Mouse (Mus musculus): ENCODE data around the gene Adam1a. TPM values are rescaled to one million over a fixed set of nuclear protein-coding genes. Genes with fewer than 3 reads are reported as not detected.

Gene Adam1a
- polyA plus RNA-seq, 1 experiment from 2014 or later: 1.0 TPM

DNA sequence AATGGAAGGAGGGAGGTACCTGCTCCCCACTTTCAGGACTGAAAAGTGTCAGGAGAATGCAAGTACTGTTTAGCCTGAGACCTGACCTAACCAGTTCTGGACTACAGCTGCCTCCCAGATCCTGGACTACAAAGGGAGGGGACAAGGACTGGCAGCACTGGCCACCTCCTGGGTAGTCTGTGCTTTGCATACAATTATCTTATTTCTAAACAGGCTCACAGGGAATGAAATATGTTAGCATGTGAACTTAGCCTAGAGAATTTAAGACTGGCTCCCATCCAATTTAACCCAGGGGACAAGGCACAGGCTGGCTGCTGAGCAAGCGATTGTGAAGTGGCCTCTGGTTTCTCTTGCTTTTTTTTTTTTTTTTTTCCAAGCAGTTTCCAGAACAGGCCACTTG is 25.5 kb upstream of the Adam1a start:
- 77% methylated on average over 1 of the region's 1 CpGs for WGBS (ENCODE audit: insufficient replicate concordance)
- H3K4me1 ChIP-seq (ENCODE audit: control insufficient read depth, insufficient read depth, low read length): peaks cover 5% of the 10 kb centered on the region; the same call in 1 of the 2 replicates
- H3K27me3 ChIP-seq (ENCODE audit: control insufficient read depth, insufficient read depth, low read length): no peaks in the 10 kb centered on the region
- no peak for ATAC-seq (replicated peaks; ENCODE audit: insufficient number of reproducible peaks, low FRiP score, low TSS enrichment)
- H3K4me3 ChIP-seq (ENCODE audit: low read depth, low read length): no peak overlapping the region
- no peak overlapping the region for H3K9ac ChIP-seq (ENCODE audit: low read depth, low read length)
- no peak overlapping the region for H3K27ac ChIP-seq (ENCODE audit: low read depth, low read length)
- H3K9me3 ChIP-seq (replicated peaks; ENCODE audit: control insufficient read depth, low read length): no peaks in the 10 kb centered on the region
- no peaks in the 10 kb centered on the region for H3K36me3 ChIP-seq (ENCODE audit: control insufficient read depth, insufficient read depth, low read length)
- no peak overlapping the region for H3K4me2 ChIP-seq

DNA sequence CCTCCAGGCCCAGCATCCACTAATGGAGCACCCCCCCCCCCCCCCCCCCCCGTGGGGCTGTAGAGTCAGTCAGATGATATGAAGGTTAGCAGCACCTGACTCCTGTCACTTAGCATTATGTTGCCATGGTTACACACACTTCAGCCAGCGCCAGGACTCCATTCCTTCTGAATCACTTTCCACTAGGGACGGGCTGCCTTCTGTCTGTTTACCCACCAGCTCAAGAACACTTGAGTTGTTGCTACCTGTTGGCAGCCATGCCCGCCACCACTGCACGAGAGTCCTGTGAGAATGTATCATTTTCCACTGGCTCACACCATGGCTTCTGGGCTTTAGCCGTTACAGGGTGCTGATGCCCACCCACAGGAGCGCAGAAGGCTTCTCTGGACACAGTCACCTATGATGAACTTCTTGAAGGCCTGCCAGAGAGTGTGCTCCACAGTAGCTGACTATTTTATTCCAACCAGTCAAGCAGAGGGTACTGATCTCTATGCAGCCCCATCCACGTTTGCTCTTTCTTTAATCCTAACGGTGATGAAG is 24.7 kb upstream of the Adam1a start:
- WGBS (ENCODE audit: insufficient replicate concordance): 73% methylated on average over 9 of the region's 9 CpGs
- H3K27ac ChIP-seq (ENCODE audit: low read depth, low read length): no peak overlapping the region
- H3K36me3 ChIP-seq (ENCODE audit: control insufficient read depth, insufficient read depth, low read length): no peaks in the 10 kb centered on the region
- H3K4me3 ChIP-seq (ENCODE audit: low read depth, low read length): no peak overlapping the region
- no peaks in the 10 kb centered on the region for H3K27me3 ChIP-seq (ENCODE audit: control insufficient read depth, insufficient read depth, low read length)
- ATAC-seq (replicated peaks; ENCODE audit: insufficient number of reproducible peaks, low FRiP score, low TSS enrichment): no peak
- H3K9me3 ChIP-seq (replicated peaks; ENCODE audit: control insufficient read depth, low read length): no peaks in the 10 kb centered on the region
- H3K4me1 ChIP-seq (ENCODE audit: control insufficient read depth, insufficient read depth, low read length): peaks cover 5% of the 10 kb centered on the region; the same call in 1 of the 2 replicates
- H3K4me2 ChIP-seq: no peak overlapping the region
- no peak overlapping the region for H3K9ac ChIP-seq (ENCODE audit: low read depth, low read length)

DNA sequence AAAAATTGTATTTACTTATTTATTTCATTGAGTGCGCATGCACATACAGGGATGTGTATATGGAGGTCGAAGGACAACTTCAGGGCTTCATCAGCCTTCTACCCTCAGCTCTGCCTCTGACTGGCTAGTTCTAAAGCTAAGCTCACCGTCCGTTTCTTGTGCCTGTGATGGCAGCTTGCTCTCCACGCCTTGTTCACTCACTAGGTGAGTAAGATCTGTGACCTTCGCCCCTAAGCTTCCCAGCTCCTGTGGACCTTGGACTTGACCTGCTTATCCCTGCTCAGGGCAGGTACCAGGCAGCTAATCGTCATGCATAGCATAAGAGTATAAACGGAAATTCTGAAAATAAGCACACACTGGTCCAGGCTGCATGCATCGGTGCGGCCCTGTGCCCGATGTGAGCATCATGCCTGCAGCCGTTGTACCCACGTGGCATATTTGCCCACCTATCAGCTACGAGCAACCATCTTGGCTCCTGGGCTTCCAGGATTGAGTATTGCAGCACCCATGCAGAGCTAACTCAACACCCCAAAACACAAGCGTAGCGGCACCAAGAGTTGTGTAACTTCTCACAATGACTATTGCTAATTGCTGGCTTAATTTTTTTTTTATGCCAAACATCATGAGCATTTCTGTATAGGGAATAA is 20.9 kb upstream of the Adam1a start:
- H3K27ac ChIP-seq (ENCODE audit: low read depth, low read length): no peak overlapping the region
- H3K9ac ChIP-seq (ENCODE audit: low read depth, low read length): no peak overlapping the region
- H3K4me3 ChIP-seq (ENCODE audit: low read depth, low read length): no peak overlapping the region
- ATAC-seq (replicated peaks; ENCODE audit: insufficient number of reproducible peaks, low FRiP score, low TSS enrichment): no peak
- H3K27me3 ChIP-seq (ENCODE audit: control insufficient read depth, insufficient read depth, low read length): no peaks in the 10 kb centered on the region
- WGBS (ENCODE audit: insufficient replicate concordance): 85% methylated on average over 16 of the region's 16 CpGs
- peaks cover 5% of the 10 kb centered on the region; the same call in 1 of the 2 replicates for H3K4me1 ChIP-seq (ENCODE audit: control insufficient read depth, insufficient read depth, low read length)
- H3K4me2 ChIP-seq: no peak overlapping the region
- no peaks in the 10 kb centered on the region for H3K9me3 ChIP-seq (replicated peaks; ENCODE audit: control insufficient read depth, low read length)
- no peaks in the 10 kb centered on the region for H3K36me3 ChIP-seq (ENCODE audit: control insufficient read depth, insufficient read depth, low read length)

DNA sequence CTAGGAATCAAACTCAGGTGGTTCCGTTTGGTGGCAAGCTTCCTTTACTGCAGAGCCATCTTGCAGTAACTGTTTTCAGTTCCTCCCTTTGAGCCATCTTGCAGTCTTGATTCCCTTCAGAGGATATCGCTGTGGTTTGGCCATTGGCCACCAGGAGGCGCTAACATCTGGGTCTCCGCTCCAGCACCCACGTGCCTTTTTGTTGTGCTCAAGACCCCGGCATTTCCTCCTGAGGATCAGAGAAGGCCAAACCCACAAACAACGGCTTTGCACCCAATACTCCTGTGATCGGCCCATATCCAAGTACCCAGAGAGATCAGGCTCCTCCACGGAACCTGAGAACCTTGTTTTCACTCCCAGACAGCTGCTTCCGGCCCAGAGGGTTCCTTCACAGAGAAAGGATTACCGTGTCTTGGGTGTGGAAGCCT is 19.2 kb upstream of the Adam1a start:
- 9% methylated on average over 11 of the region's 11 CpGs for WGBS (ENCODE audit: insufficient replicate concordance)
- Histone ChIP-seq H3K4me3 (ENCODE audit: low read depth, low read length) (no peak overlapping the region), H3K4me2 (peak overlapping the region; percentile 56), H3K9ac (ENCODE audit: low read depth, low read length) (0 out of 2 replicates have a peak overlapping the region, but pooled peaks have one; percentile 52), H3K36me3 (ENCODE audit: control insufficient read depth, insufficient read depth, low read length) (no peaks in the 10 kb centered on the region), H3K27ac (ENCODE audit: low read depth, low read length) (no peak overlapping the region), H3K4me1 (ENCODE audit: control insufficient read depth, insufficient read depth, low read length) (peaks cover 5% of the 10 kb centered on the region; the same call in 1 of the 2 replicates), H3K27me3 (ENCODE audit: control insufficient read depth, insufficient read depth, low read length) (no peaks in the 10 kb centered on the region), H3K9me3 (replicated peaks; ENCODE audit: control insufficient read depth, low read length) (no peaks in the 10 kb centered on the region)
- ATAC-seq (replicated peaks; ENCODE audit: insufficient number of reproducible peaks, low FRiP score, low TSS enrichment): no peak

DNA sequence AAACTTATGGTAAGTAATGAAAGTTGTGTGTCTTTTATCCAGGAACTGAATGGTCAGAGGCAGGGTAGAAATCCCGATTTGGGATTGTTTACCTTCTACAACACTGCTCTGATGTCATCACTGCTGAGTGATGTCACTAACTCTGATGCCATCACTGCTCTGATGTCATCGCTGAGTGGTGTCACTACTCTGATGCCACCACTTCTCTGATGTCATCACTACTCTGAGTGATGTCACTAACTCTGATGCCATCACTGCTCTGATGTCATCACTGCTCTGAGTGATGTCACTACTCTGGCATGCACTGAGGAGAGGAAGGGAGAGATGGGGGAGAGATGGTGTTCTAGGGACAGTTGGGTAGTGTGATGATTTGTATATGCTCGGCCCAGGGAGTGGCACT is 17.2 kb upstream of the Adam1a start:
- no peaks in the 10 kb centered on the region for H3K27me3 ChIP-seq (ENCODE audit: control insufficient read depth, insufficient read depth, low read length)
- H3K4me2 ChIP-seq: no peak overlapping the region
- no peaks in the 10 kb centered on the region for H3K9me3 ChIP-seq (replicated peaks; ENCODE audit: control insufficient read depth, low read length)
- H3K4me1 ChIP-seq (ENCODE audit: control insufficient read depth, insufficient read depth, low read length): peaks cover 5% of the 10 kb centered on the region; the same call in 1 of the 2 replicates
- H3K36me3 ChIP-seq (ENCODE audit: control insufficient read depth, insufficient read depth, low read length): no peaks in the 10 kb centered on the region
- no peak for ATAC-seq (replicated peaks; ENCODE audit: insufficient number of reproducible peaks, low FRiP score, low TSS enrichment)
- 91% methylated on average over 3 of the region's 3 CpGs for WGBS (ENCODE audit: insufficient replicate concordance)
- no peak overlapping the region for H3K4me3 ChIP-seq (ENCODE audit: low read depth, low read length)
- H3K9ac ChIP-seq (ENCODE audit: low read depth, low read length): no peak overlapping the region
- H3K27ac ChIP-seq (ENCODE audit: low read depth, low read length): no peak overlapping the region

DNA sequence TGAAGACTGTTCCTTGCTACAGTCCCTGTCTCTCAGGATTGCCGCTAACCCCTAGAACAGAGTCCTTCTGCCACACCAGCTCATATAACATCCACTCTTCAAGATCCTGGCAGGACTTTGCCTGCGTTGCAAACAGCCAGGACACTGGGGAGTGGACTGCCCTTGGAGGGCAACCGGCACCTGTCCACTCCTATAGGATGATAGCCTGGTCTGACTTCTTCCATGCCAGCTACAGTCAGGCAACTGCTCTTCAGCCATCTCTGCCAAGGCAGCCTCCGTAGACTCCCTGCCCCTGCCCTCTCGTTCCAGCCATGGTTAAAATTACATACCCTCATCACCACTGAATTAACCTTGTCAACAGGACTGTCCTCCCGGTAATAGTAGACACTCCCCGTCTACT is 3.9 kb upstream of the Adam1a start:
- H3K36me3 ChIP-seq (ENCODE audit: control insufficient read depth, insufficient read depth, low read length): no peaks in the 10 kb centered on the region
- H3K4me2 ChIP-seq: no peak overlapping the region
- no peak overlapping the region for H3K9ac ChIP-seq (ENCODE audit: low read depth, low read length)
- no peak overlapping the region for H3K27ac ChIP-seq (ENCODE audit: low read depth, low read length)
- ATAC-seq (replicated peaks; ENCODE audit: insufficient number of reproducible peaks, low FRiP score, low TSS enrichment): no peak
- 79% methylated on average over 7 of the region's 7 CpGs for WGBS (ENCODE audit: insufficient replicate concordance)
- peaks cover 6% of the 10 kb centered on the region for H3K4me1 ChIP-seq (ENCODE audit: control insufficient read depth, insufficient read depth, low read length)
- no peaks in the 10 kb centered on the region for H3K9me3 ChIP-seq (replicated peaks; ENCODE audit: control insufficient read depth, low read length)
- no peaks in the 10 kb centered on the region for H3K27me3 ChIP-seq (ENCODE audit: control insufficient read depth, insufficient read depth, low read length)
- H3K4me3 ChIP-seq (ENCODE audit: low read depth, low read length): no peak overlapping the region

DNA sequence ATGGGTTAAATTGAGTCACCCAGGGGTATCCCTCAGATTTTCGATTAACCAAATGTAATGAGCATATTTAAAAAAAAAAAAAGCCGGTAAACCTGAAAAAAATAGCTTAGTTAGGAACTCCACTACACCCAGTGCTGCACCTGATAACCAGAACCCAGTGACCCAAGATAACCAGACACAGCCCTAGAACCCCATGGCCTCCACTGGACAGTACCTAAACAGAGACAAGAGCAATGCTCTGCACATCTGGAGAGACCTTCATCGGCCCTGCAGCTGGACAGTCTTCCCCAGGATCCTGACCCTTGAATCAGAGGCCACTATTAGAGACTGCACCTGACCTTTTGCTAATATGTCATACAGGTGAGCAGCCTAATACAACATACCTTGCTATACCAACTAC is 1.8 kb upstream of the Adam1a start:
- ATAC-seq (replicated peaks; ENCODE audit: insufficient number of reproducible peaks, low FRiP score, low TSS enrichment): no peak
- H3K9ac ChIP-seq (ENCODE audit: low read depth, low read length): no peak overlapping the region
- H3K4me2 ChIP-seq: peak overlapping the region; percentile 93; the same call in 1 of the 2 replicates
- H3K27ac ChIP-seq (ENCODE audit: low read depth, low read length): peak overlapping the region; percentile 25; the same call in 1 of the 2 replicates
- H3K9me3 ChIP-seq (replicated peaks; ENCODE audit: control insufficient read depth, low read length): no peaks in the 10 kb centered on the region
- peaks cover 9% of the 10 kb centered on the region for H3K4me1 ChIP-seq (ENCODE audit: control insufficient read depth, insufficient read depth, low read length)
- H3K4me3 ChIP-seq (ENCODE audit: low read depth, low read length): no peak overlapping the region
- WGBS (ENCODE audit: insufficient replicate concordance): 90% methylated on average over 3 of the region's 3 CpGs
- H3K27me3 ChIP-seq (ENCODE audit: control insufficient read depth, insufficient read depth, low read length): no peaks in the 10 kb centered on the region
- no peaks in the 10 kb centered on the region for H3K36me3 ChIP-seq (ENCODE audit: control insufficient read depth, insufficient read depth, low read length)

DNA sequence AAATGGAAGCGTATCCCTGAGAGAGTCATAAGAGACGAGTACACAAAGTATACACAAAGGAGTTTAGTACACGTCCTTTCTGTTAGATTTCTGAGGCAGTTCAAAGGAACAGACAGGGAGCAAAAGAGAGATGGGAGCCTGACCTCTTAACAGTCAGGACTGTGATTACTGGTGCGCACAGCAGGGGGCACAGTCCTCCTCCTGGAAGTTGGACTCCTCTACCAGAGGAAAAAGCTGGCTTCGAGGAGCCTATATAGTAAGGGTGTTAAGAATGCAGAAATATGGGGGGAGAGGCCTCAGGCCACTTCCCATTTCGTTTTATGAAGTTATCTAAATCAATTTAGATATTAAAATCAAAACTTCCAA is 1.2 kb upstream of the Adam1a start:
- peaks cover 9% of the 10 kb centered on the region for H3K4me1 ChIP-seq (ENCODE audit: control insufficient read depth, insufficient read depth, low read length)
- no peaks in the 10 kb centered on the region for H3K36me3 ChIP-seq (ENCODE audit: control insufficient read depth, insufficient read depth, low read length)
- no peaks in the 10 kb centered on the region for H3K27me3 ChIP-seq (ENCODE audit: control insufficient read depth, insufficient read depth, low read length)
- peak overlapping the region; percentile 93 for H3K4me2 ChIP-seq
- no peak for ATAC-seq (replicated peaks; ENCODE audit: insufficient number of reproducible peaks, low FRiP score, low TSS enrichment)
- H3K9ac ChIP-seq (ENCODE audit: low read depth, low read length): peak overlapping the region; percentile 92
- no peaks in the 10 kb centered on the region for H3K9me3 ChIP-seq (replicated peaks; ENCODE audit: control insufficient read depth, low read length)
- peak overlapping the region; percentile 91 for H3K27ac ChIP-seq (ENCODE audit: low read depth, low read length)
- peak overlapping the region; percentile 92 for H3K4me3 ChIP-seq (ENCODE audit: low read depth, low read length)
- 37% methylated on average over 6 of the region's 6 CpGs for whole genome bisulfite sequencing (ENCODE audit: insufficient replicate concordance)

All from heart, embryonic 11.5 days (tissue).